Mouse (Mus musculus): ENCODE measurements around the gene Pold1. TPM values are rescaled to one million over a fixed set of nuclear protein-coding genes. Genes with fewer than 3 reads are reported as not detected.

Gene Pold1
- total RNA-seq, 2 experiments from 2014 or later = 11.9 to 14.0 TPM

GRCm38 (mm10) chr7:44529518-44529917 lies 19.1 kb downstream of the Pold1 start:
- no peak for DNase-seq
- intact Hi-C loops (cut with DNase I) = loop anchor here (2.0 kb wide), 1 partner anchor 13 kb away; no protein-coding TSS in a partner anchor

GRCm38 (mm10) chr7:44527483-44528398 lies 20.9 kb downstream of the Pold1 start:
- DNase-seq = peak; percentile 67 to 78
- intact Hi-C loops (cut with DNase I) = loop anchor here (2.0 kb wide), 1 partner anchor 15 kb away; no protein-coding TSS in a partner anchor

- DNase-seq = no peak
- intact Hi-C loops (cut with DNase I) = no loop called here
Measured at GRCm38 (mm10) chr7:44526414-44527154, 22.1 kb downstream of the Pold1 start.

GRCm38 (mm10) chr7:44525126-44525832 lies 23.4 kb downstream of the Pold1 start:
- intact Hi-C loops (cut with DNase I) = no loop called here
- peak; percentile 90 for DNase-seq

- intact Hi-C loops (cut with DNase I) = loop anchor here (5.0 kb wide), 1 partner anchor 123 kb away; no protein-coding TSS in a partner anchor
- peak; percentile 31 to 36 for DNase-seq
Measured at GRCm38 (mm10) chr7:44524502-44524901, 24.1 kb downstream of the Pold1 start, which contains the start of gene Mybpc2. Gene Mybpc2, minus strand, starts transcription at chr7:44524656.

GRCm38 (mm10) chr7:44523056-44523455 lies 25.6 kb downstream of the Pold1 start:
- intact Hi-C loops (cut with DNase I) = loop anchor here (1.0 to 5.0 kb wide), 2 partner anchors 26 to 124 kb away; no protein-coding TSS in a partner anchor
- no peak for DNase-seq

- intact Hi-C loops (cut with DNase I) = loop anchor here (1.0 to 5.0 kb wide), 2 partner anchors 40 to 126 kb away; no protein-coding TSS in a partner anchor
Measured at GRCm38 (mm10) chr7:44521710-44522109, 26.9 kb downstream of the Pold1 start.

GRCm38 (mm10) chr7:44520990-44521389 lies 27.7 kb downstream of the Pold1 start:
- intact Hi-C loops (cut with DNase I) = loop anchor here (1.0 to 5.0 kb wide), 2 partner anchors 40 to 126 kb away; no protein-coding TSS in a partner anchor
- no peak for DNase-seq

More at GRCm38 (mm10) chr7:44521710-44522109, 26.9 kb downstream of the Pold1 start:
- peak; percentile 55 to 65 for DNase-seq

GRCm38 (mm10) chr7:44519240-44519913 lies 29.3 kb downstream of the Pold1 start:
- no peak for DNase-seq
- intact Hi-C loops (cut with DNase I) = no loop called here

GRCm38 (mm10) chr7:44507491-44507890 lies 41.2 kb downstream of the Pold1 start:
- intact Hi-C loops (cut with DNase I) = no loop called here
- no peak for DNase-seq

- intact Hi-C loops (cut with DNase I) = loop anchor here (1.0 kb wide), 2 partner anchors 49 to 60 kb away; no protein-coding TSS in a partner anchor
- peak; percentile 56 to 76 for DNase-seq
Measured at GRCm38 (mm10) chr7:44501563-44502115, 47.0 kb downstream of the Pold1 start.

- no peak for DNase-seq
- intact Hi-C loops (cut with DNase I) = no loop called here
Measured at GRCm38 (mm10) chr7:44500046-44500445, 48.6 kb downstream of the Pold1 start.

- intact Hi-C loops (cut with DNase I) = no loop called here
- no peak for DNase-seq
Measured at GRCm38 (mm10) chr7:44498922-44499321, 49.7 kb downstream of the Pold1 start.

GRCm38 (mm10) chr7:44497361-44498055 lies 51.1 kb downstream of the Pold1 start:
- no peak for DNase-seq
- intact Hi-C loops (cut with DNase I) = no loop called here

GRCm38 (mm10) chr7:44496771-44497109 lies 51.9 kb downstream of the Pold1 start:
- intact Hi-C loops (cut with DNase I) = no loop called here
- no peak for DNase-seq

GRCm38 (mm10) chr7:44495992-44496770 lies 52.5 kb downstream of the Pold1 start, which contains the start of the genes Emc10 and Fam71e1:
Gene Emc10, minus strand, starts transcription at chr7:44496529.
Gene Fam71e1, plus strand, starts transcription at chr7:44496581.
- intact Hi-C loops (cut with DNase I) = loop anchor here (2.0 kb wide), 1 partner anchor 29 kb away; the partner anchor contains the start of gene Josd2

GRCm38 (mm10) chr7:44495086-44495485 lies 53.6 kb downstream of the Pold1 start:
- intact Hi-C loops (cut with DNase I) = loop anchor here (2.0 kb wide), 1 partner anchor 28 kb away; the partner anchor contains the start of gene Josd2
- no peak for DNase-seq

More at GRCm38 (mm10) chr7:44495992-44496770, 52.5 kb downstream of the Pold1 start, which contains the start of the genes Emc10 and Fam71e1:
- DNase-seq = peak; percentile 96 to 98

Data from heart, postnatal 36 days (tissue).